Mouse (Mus musculus) stomach, embryonic 15.5 days (tissue): ENCODE measurements at regions not wholly inside any gene's neighbourhood (a gene's known extent, or its start where the extent isn't known, plus 50 kb on each side); places are given as distances from the start of the nearest gene placed in this dataset.
A peak's percentile ranks its signal among the peaks of the same experiment; 100 is the strongest.

Source experiments
- ATAC-seq: fragments of 200-750 bp; cut with Nextera tagmentation; 2 replicates; pipeline ENCODE4 v1.8.0; 2017; ENCODE audit warnings: low read depth, moderate number of reproducible peaks, moderate TSS enrichment; ENCODE audit not compliant: insufficient read depth, low FRiP score
- H3K27ac ChIP-seq: fragments of 300-500 bp; sonication (generic); 2 replicates; pipeline ENCODE4 v1.5.1; 2015; ENCODE audit warnings: mild to moderate bottlenecking, inconsistent platforms
- H3K27me3 ChIP-seq: fragments of 300-500 bp; sonication (generic); replicated peaks from 2 replicates; pipeline ENCODE4 v1.6.1; 2015; ENCODE audit warnings: inconsistent platforms
- H3K36me3 ChIP-seq: fragments of 300-500 bp; sonication (generic); 2 replicates; pipeline ENCODE4 v1.6.1; 2015; ENCODE audit warnings: inconsistent platforms
- H3K4me1 ChIP-seq: fragments of 300-500 bp; sonication (generic); 2 replicates; pipeline ENCODE4 v1.6.1; 2015; ENCODE audit warnings: inconsistent platforms
- H3K4me2 ChIP-seq: fragments of 300-500 bp; sonication (generic); 2 replicates; pipeline ENCODE4 v1.6.1; 2015; ENCODE audit warnings: mild to moderate bottlenecking, inconsistent platforms
- H3K4me3 ChIP-seq: fragments of 300-500 bp; sonication (generic); replicated peaks from 2 replicates; pipeline ENCODE4 v1.5.1; 2015; ENCODE audit warnings: inconsistent platforms
- H3K9ac ChIP-seq: fragments of 300-500 bp; sonication (generic); 2 replicates; pipeline ENCODE4 v1.6.1; 2015; ENCODE audit warnings: inconsistent platforms
- H3K9me3 ChIP-seq: fragments of 300-500 bp; sonication (generic); 2 replicates; pipeline ENCODE4 v1.6.1; 2016; ENCODE audit warnings: inconsistent platforms
- WGBS: fragments of 180-500 bp; shearing (Covaris S2); methylation state at CpG from one replicate; pipeline ENCODE4 v1.1.7; 2015; 5-methylcytosine and 5-hydroxymethylcytosine counted together

DNA sequence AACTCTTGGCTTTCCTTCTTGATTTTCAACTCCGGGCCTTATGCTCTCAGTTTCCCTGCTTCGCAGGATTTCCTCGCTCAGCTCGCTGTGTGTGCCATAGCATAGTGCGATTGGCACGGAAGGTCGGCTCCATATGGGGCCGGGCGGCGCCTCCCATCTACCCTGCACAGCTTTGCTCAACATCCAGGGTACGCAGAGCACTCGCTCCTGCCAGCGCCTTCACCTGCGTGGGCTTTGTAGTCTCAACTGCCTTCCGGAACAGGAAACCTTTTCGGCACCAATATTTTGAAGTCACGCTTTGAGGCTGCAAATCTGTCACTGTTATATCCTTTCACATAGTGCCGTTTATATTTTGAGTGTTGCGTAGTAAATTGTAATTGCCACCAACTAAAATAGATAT, 359.9 kb upstream of the Tle4 start:
- Histone ChIP-seq H3K4me1 (no peaks in the 10 kb centered on the region), H3K36me3 (no peaks in the 10 kb centered on the region), H3K9me3 (no peaks in the 10 kb centered on the region), H3K27me3 (no peaks in the 10 kb centered on the region), H3K4me3 (no peak overlapping the region), H3K9ac (no peak overlapping the region), H3K27ac (no peak overlapping the region), H3K4me2 (no peak overlapping the region)
- 92% methylated on average over 19 of the region's 19 CpGs for WGBS
- ATAC-seq: no peak

DNA sequence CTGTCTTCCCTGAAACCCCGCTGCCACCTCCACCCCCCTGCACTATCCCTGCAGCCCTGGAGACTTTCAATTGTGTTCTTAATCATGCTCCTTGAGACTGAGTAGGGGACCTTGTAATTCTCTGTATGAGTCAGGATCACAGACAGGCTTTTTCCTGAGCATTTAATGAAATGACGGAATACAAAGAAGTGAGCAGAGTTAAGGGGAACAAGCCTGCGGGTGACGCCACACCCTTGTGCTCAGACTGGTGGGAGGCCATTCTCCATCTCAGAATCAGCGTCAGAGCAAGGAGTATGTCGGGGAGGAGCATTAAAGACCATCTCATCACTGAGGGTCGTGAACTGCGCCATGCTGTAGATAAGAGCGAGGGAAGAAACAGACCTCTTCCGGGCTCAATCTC, 359.3 kb upstream of the Tle4 start:
- Histone ChIP-seq H3K4me1 (no peaks in the 10 kb centered on the region), H3K4me3 (no peak overlapping the region), H3K4me2 (no peak overlapping the region), H3K27ac (no peak overlapping the region), H3K27me3 (no peaks in the 10 kb centered on the region), H3K36me3 (no peaks in the 10 kb centered on the region), H3K9ac (no peak overlapping the region), H3K9me3 (no peaks in the 10 kb centered on the region)
- no peak for ATAC-seq
- 65% methylated on average over 10 of the region's 10 CpGs for WGBS

DNA sequence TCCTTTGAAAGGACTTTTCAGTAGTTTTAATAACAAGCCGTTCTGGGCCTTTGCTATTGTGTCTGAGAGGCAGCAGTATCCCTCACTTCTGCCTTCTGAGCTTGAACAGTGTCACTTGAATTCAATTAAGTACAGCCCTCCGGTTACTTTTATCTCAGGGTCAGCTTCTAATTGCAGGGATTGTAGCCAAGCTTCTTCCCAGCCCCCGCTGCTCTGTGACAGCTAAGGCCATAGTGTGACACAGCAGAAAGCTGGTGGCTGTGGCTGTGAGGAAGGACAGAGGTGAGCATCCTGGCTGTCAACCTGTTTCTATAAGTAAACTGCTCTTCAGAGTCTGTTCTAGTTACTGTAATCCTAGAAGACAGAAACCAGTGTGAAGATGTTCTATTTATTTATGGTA, 358.5 kb upstream of the Tle4 start:
- no peak overlapping the region for H3K4me2 ChIP-seq
- H3K36me3 ChIP-seq: no peaks in the 10 kb centered on the region
- no peak overlapping the region for H3K9ac ChIP-seq
- no peak overlapping the region for H3K27ac ChIP-seq
- ATAC-seq: no peak
- H3K9me3 ChIP-seq: no peaks in the 10 kb centered on the region
- H3K27me3 ChIP-seq: no peaks in the 10 kb centered on the region
- WGBS: 32% methylated on average over 3 of the region's 3 CpGs
- no peak overlapping the region for H3K4me3 ChIP-seq
- H3K4me1 ChIP-seq: no peaks in the 10 kb centered on the region

- H3K9ac ChIP-seq: no peak overlapping the region
- no peak overlapping the region for H3K4me3 ChIP-seq
- H3K4me2 ChIP-seq: no peak overlapping the region
- no peak overlapping the region for H3K27ac ChIP-seq
- no peaks in the 10 kb centered on the region for H3K4me1 ChIP-seq
- ATAC-seq: no peak
- no peaks in the 10 kb centered on the region for H3K27me3 ChIP-seq
- WGBS: 49% methylated on average over 3 of the region's 3 CpGs
- H3K9me3 ChIP-seq: no peaks in the 10 kb centered on the region
- no peaks in the 10 kb centered on the region for H3K36me3 ChIP-seq
Observed at GRCm38 (mm10) chr19:14955969-14956368, 358.1 kb upstream of the Tle4 start.

DNA sequence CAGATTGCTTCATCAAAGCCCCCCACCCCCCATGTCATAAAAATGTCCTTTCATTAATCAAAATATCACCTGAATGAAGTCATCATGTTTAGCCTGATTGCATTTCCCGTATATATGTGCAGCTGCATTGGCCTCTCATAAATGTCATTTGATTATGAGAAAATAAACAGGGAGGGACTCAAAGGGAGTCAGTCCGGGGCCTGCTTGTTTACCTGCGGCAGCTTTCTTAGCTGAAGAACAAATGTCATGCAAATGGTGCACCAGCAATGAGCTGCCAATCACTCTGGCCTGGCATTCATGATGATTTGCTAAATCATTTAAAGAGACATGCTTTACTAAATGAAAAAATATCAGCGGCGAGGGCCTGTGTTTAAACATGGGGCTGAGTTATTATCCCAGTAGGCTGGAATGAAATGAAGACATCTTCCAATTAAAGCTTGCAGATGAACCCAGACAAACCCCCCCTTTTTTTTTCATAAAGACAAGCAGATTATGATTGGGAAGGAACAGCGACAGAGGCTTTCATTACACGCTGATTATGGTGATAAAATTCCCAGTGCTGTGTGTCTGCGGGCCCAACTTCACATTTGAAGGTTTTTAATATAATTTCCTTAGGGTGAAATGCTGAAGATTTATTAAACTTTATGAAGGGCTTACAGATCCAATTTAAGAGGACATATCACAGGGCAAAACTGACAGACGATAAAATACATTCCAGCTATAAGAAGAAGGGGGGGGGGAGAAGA, 342.5 kb upstream of the Tle4 start:
- ATAC-seq: no peak
- no peak overlapping the region for H3K4me2 ChIP-seq
- H3K4me1 ChIP-seq: no peaks in the 10 kb centered on the region
- 71% methylated on average over 9 of the region's 9 CpGs for WGBS
- no peaks in the 10 kb centered on the region for H3K27me3 ChIP-seq
- no peak overlapping the region for H3K4me3 ChIP-seq
- H3K36me3 ChIP-seq: no peaks in the 10 kb centered on the region
- no peak overlapping the region for H3K9ac ChIP-seq
- no peaks in the 10 kb centered on the region for H3K9me3 ChIP-seq
- H3K27ac ChIP-seq: no peak overlapping the region

DNA sequence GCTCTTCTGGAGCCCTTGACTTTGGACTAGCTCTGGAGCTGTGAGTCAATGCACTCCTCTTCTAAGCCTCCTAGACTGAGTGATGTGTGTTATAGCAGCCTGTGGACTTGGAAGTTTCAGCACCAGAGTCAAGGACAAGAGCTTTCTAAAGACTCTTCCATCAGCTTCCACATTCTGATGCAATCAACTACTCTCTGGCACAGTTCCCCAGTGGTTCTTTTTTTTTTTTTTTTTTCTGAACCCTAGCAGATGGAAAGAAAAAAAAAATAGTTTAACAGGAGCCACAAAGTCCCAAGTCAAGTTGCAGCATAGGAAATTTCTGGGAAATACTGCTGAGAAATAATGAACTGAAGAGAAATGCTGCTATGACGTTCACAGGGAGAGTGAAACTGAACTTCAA, 324.4 kb upstream of the Tle4 start:
- Histone ChIP-seq H3K9me3 (no peaks in the 10 kb centered on the region), H3K9ac (no peak overlapping the region), H3K4me2 (no peak overlapping the region), H3K4me1 (no peaks in the 10 kb centered on the region), H3K36me3 (no peaks in the 10 kb centered on the region), H3K27me3 (no peaks in the 10 kb centered on the region), H3K4me3 (no peak overlapping the region), H3K27ac (no peak overlapping the region)
- 56% methylated on average over 1 of the region's 1 CpGs for WGBS
- ATAC-seq: no peak

DNA sequence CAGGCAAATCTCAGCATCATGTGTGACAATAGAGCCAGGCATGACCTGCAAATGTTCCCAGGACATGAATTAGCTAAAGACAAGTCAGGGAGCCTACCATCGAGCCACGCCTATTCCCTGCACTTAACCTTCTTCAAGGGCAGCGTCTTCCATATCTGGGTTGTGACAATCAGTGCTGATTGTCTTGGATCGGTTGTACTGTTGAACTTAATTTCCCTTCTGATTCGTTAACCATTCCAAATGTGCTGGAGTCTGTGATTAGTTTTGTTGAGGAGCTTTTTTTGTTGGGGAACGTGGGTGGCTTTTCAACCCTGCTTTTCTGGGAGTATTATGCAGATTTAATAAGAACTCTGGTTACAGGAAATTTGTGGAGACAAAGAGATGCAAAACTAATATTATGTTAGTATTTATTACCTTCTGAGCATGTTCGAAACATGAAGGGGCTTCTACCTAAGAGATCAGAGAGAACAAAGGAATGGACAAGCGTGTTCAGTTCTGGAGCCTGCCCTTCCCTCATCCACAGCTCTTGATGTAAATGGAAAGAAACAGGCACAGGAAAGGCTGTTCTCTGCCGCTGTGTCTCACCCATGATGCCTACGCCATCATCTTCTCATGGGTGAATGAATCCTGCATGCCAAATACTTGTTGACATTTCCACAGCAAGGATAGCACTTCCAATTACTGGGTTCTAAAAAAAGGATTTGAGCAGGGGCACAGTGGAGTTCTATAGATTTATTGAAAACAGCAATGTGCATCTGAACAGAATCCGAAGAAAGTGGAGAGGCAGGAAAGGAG, 313.4 kb upstream of the Tle4 start:
- no peak overlapping the region for H3K9ac ChIP-seq
- H3K4me3 ChIP-seq: no peak overlapping the region
- H3K27me3 ChIP-seq: no peaks in the 10 kb centered on the region
- H3K36me3 ChIP-seq: no peaks in the 10 kb centered on the region
- ATAC-seq: no peak
- WGBS: 89% methylated on average over 11 of the region's 11 CpGs
- no peak overlapping the region for H3K27ac ChIP-seq
- no peaks in the 10 kb centered on the region for H3K4me1 ChIP-seq
- H3K9me3 ChIP-seq: no peaks in the 10 kb centered on the region
- no peak overlapping the region for H3K4me2 ChIP-seq

GRCm38 (mm10) chr19:14894875-14895274, 297.0 kb upstream of the Tle4 start:
- Histone ChIP-seq H3K9me3 (no peaks in the 10 kb centered on the region), H3K27ac (no peak overlapping the region), H3K4me1 (peaks cover 11% of the 10 kb centered on the region; the same call in 1 of the 2 replicates), H3K4me2 (no peak overlapping the region), H3K36me3 (no peaks in the 10 kb centered on the region), H3K9ac (no peak overlapping the region), H3K27me3 (peaks cover 3% of the 10 kb centered on the region; the same call in 1 of the 2 replicates), H3K4me3 (no peak overlapping the region)
- 83% methylated on average over 2 of the region's 2 CpGs for WGBS
- no peak for ATAC-seq

- H3K9me3 ChIP-seq: no peaks in the 10 kb centered on the region
- no peak for ATAC-seq
- WGBS: 50% methylated on average over 6 of the region's 6 CpGs
- H3K9ac ChIP-seq: no peak overlapping the region
- H3K36me3 ChIP-seq: no peaks in the 10 kb centered on the region
- H3K4me2 ChIP-seq: no peak overlapping the region
- H3K27me3 ChIP-seq: peaks cover 14% of the 10 kb centered on the region; the same call in 1 of the 2 replicates
- no peak overlapping the region for H3K4me3 ChIP-seq
- peaks cover 14% of the 10 kb centered on the region; the same call in 1 of the 2 replicates for H3K4me1 ChIP-seq
- H3K27ac ChIP-seq: no peak overlapping the region
Observed at GRCm38 (mm10) chr19:14892390-14892758, 294.5 kb upstream of the Tle4 start.

GRCm38 (mm10) chr19:14891689-14892389, 294.0 kb upstream of the Tle4 start:
- H3K27me3 ChIP-seq: peaks cover 14% of the 10 kb centered on the region; the same call in 1 of the 2 replicates
- H3K9me3 ChIP-seq: no peaks in the 10 kb centered on the region
- no peak overlapping the region for H3K4me3 ChIP-seq
- no peak overlapping the region for H3K9ac ChIP-seq
- no peak overlapping the region; the same call in 1 of the 2 replicates for H3K4me2 ChIP-seq
- H3K36me3 ChIP-seq: no peaks in the 10 kb centered on the region
- H3K4me1 ChIP-seq: peaks cover 14% of the 10 kb centered on the region; the same call in 1 of the 2 replicates
- ATAC-seq: no peak
- no peak overlapping the region for H3K27ac ChIP-seq
- 27% methylated on average over 7 of the region's 8 CpGs for WGBS

GRCm38 (mm10) chr19:14891090-14891428, 293.2 kb upstream of the Tle4 start:
- Histone ChIP-seq H3K4me2 (peak overlapping the region; percentile 49), H3K36me3 (no peaks in the 10 kb centered on the region), H3K27me3 (peaks cover 14% of the 10 kb centered on the region; the same call in 1 of the 2 replicates), H3K27ac (no peak overlapping the region), H3K4me3 (no peak overlapping the region), H3K9me3 (no peaks in the 10 kb centered on the region), H3K9ac (no peak overlapping the region), H3K4me1 (peaks cover 14% of the 10 kb centered on the region; the same call in 1 of the 2 replicates)
- no peak for ATAC-seq
- WGBS: 3% methylated on average over 9 of the region's 9 CpGs
